Mouse (Mus musculus): ENCODE measurements at regions not wholly inside any gene's neighbourhood (a gene's known extent, or its start where the extent isn't known, plus 50 kb on each side); places are given as distances from the start of the nearest gene placed in this dataset.

GRCm38 (mm10) chr5:80178723-80179122 is 841.2 kb upstream of the Adgrl3 start:
- DNase-seq: no peak

GRCm38 (mm10) chr5:80180280-80180679 is 839.7 kb upstream of the Adgrl3 start:
- DNase-seq: no peak

DNA sequence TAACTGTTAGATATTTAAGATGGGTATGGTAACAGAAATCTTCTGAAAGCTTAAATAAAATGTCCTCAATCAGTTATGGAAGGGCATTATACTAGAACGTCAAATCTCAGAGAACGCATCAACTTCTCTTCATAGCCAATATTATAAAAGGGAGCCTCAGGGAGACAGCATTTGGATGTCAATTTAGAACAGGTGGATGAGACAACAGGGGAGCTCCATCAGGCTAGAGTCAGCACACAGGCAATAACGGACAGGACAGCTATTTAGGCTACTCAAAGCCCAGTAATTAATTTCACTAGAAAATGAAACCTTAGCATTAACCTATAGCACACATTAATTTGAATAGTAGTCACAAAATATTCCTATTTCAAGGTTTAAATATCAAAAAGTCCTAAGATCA is 827.5 kb upstream of the Adgrl3 start:
- DNase-seq: peak; percentile 27

GRCm38 (mm10) chr5:80199626-80200025 is 820.3 kb upstream of the Adgrl3 start:
- no peak for DNase-seq

- no peak for DNase-seq
These were observed 771.3 kb upstream of the Adgrl3 start for GRCm38 (mm10) chr5:80248530-80249122.

- DNase-seq: no peak
These were observed 768.0 kb upstream of the Adgrl3 start for GRCm38 (mm10) chr5:80251961-80252360.

DNA sequence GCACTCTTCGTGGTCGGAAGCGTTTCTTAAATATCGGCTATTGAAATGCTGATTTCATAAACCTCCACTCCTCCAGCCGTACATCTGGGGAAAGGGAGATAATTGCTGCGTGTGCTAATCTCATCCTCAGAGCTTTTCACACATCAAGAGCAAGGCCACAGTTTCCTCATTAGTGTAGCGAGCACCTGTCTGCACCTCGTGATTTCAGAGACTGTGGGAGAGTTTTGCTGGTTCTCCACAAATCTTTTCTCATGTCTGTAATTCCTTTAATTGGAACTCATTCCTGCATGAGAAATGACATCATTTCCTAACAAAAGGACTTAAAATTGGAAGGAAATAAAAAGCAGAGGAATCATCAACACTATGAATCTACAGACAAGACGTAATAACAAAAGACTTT is 764.9 kb upstream of the Adgrl3 start:
- no peak for DNase-seq

DNA sequence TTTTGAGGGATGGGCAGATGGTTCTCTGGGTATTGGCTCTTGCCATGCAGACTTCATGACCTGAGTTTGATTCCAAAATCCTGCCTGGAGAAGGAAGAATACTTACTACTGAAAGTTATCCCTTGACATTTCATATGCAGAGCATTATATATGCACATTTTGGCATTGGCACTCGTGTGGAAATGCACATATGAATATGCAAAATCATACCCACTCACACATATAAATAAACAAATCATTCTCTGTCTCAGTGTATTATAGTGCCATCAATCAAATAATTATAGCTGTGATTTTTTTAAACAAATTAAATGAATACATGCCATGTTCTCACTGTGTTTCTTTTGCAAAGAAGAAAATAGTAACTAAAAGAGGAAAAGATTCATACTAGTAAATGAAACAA is 745.3 kb upstream of the Adgrl3 start:
- DNase-seq: no peak

GRCm38 (mm10) chr5:80275232-80275866 is 744.6 kb upstream of the Adgrl3 start:
- DNase-seq: no peak
